Mouse (Mus musculus): ENCODE measurements at regions not wholly inside any gene's neighbourhood (a gene's known extent, or its start where the extent isn't known, plus 50 kb on each side); places are given as distances from the start of the nearest gene placed in this dataset.

- in situ Hi-C loops (cut with MboI, MseI) = no loop called here
Observed at GRCm38 (mm10) chr4:105327711-105328471, 170.7 kb downstream of the Plpp3 start.

- in situ Hi-C loops (cut with MboI, MseI) = no loop called here
Observed at GRCm38 (mm10) chr4:105328776-105329175, 171.6 kb downstream of the Plpp3 start.

GRCm38 (mm10) chr4:105332081-105332480 is 174.9 kb downstream of the Plpp3 start:
- in situ Hi-C loops (cut with MboI, MseI) = no loop called here

- in situ Hi-C loops (cut with MboI, MseI) = no loop called here
Observed at GRCm38 (mm10) chr4:105335872-105336271, 178.7 kb downstream of the Plpp3 start.

- in situ Hi-C loops (cut with MboI, MseI) = no loop called here
Observed at GRCm38 (mm10) chr4:105336557-105336956, 179.4 kb downstream of the Plpp3 start.

- in situ Hi-C loops (cut with MboI, MseI) = no loop called here
Observed at GRCm38 (mm10) chr4:105338131-105338530, 181.0 kb downstream of the Plpp3 start.

- in situ Hi-C loops (cut with MboI, MseI) = no loop called here
Observed at GRCm38 (mm10) chr4:105338861-105339260, 181.7 kb downstream of the Plpp3 start.

- in situ Hi-C loops (cut with MboI, MseI) = no loop called here
Observed at GRCm38 (mm10) chr4:105341274-105341673, 184.1 kb downstream of the Plpp3 start.

- in situ Hi-C loops (cut with MboI, MseI) = no loop called here
Observed at GRCm38 (mm10) chr4:105346846-105347245, 189.7 kb downstream of the Plpp3 start.

- in situ Hi-C loops (cut with MboI, MseI) = no loop called here
Observed at GRCm38 (mm10) chr4:105347911-105348310, 190.8 kb downstream of the Plpp3 start.

GRCm38 (mm10) chr4:105349316-105350207 is 192.4 kb downstream of the Plpp3 start:
- in situ Hi-C loops (cut with MboI, MseI) = no loop called here

GRCm38 (mm10) chr4:105352342-105352741 is 195.2 kb downstream of the Plpp3 start:
- in situ Hi-C loops (cut with MboI, MseI) = no loop called here

- in situ Hi-C loops (cut with MboI, MseI) = no loop called here
Observed at GRCm38 (mm10) chr4:105352953-105353352, 195.8 kb downstream of the Plpp3 start.

GRCm38 (mm10) chr4:105354097-105354496 is 196.9 kb downstream of the Plpp3 start:
- in situ Hi-C loops (cut with MboI, MseI) = no loop called here

GRCm38 (mm10) chr4:105356616-105357015 is 199.5 kb downstream of the Plpp3 start:
- in situ Hi-C loops (cut with MboI, MseI) = no loop called here

- in situ Hi-C loops (cut with MboI, MseI) = no loop called here
Observed at GRCm38 (mm10) chr4:105358725-105359124, 201.6 kb downstream of the Plpp3 start.

GRCm38 (mm10) chr4:105364496-105364895 is 207.3 kb downstream of the Plpp3 start:
- in situ Hi-C loops (cut with MboI, MseI) = no loop called here

- in situ Hi-C loops (cut with MboI, MseI) = no loop called here
Observed at GRCm38 (mm10) chr4:105365076-105365475, 207.9 kb downstream of the Plpp3 start.

- in situ Hi-C loops (cut with MboI, MseI) = no loop called here
Observed at GRCm38 (mm10) chr4:105376591-105376990, 219.4 kb downstream of the Plpp3 start.

GRCm38 (mm10) chr4:105377469-105378187 is 220.5 kb downstream of the Plpp3 start:
- in situ Hi-C loops (cut with MboI, MseI) = no loop called here

GRCm38 (mm10) chr4:105384826-105385225 is 227.7 kb downstream of the Plpp3 start:
- in situ Hi-C loops (cut with MboI, MseI) = no loop called here

- in situ Hi-C loops (cut with MboI, MseI) = no loop called here
Observed at GRCm38 (mm10) chr4:105385481-105385880, 228.3 kb downstream of the Plpp3 start.
